Mouse (Mus musculus) midbrain, embryonic 15.5 days (tissue): ENCODE measurements around the gene Spata6. TPM values are rescaled to one million over a fixed set of nuclear protein-coding genes. Genes with fewer than 3 reads are reported as not detected.

ENCODE experiments used
- ATAC-seq: fragments of 200-750 bp; cut with Nextera tagmentation; replicated peaks from 2 replicates; pipeline ENCODE4 v1.8.0; 2017; ENCODE audit warnings: moderate TSS enrichment
- H3K27ac ChIP-seq: fragments of 300-500 bp; sonication (generic); 2 replicates; pipeline ENCODE4 v1.5.1; 2015; ENCODE audit warnings: mild to moderate bottlenecking, inconsistent platforms
- H3K27me3 ChIP-seq: fragments of 300-500 bp; sonication (generic); replicated peaks from 2 replicates; pipeline ENCODE4 v1.6.1; 2015; ENCODE audit warnings: inconsistent platforms
- H3K36me3 ChIP-seq: fragments of 300-500 bp; sonication (generic); replicated peaks from 2 replicates; pipeline ENCODE4 v1.6.1; 2015; ENCODE audit warnings: inconsistent platforms
- H3K4me1 ChIP-seq: fragments of 300-500 bp; sonication (generic); 2 replicates; pipeline ENCODE4 v1.6.1; 2015; ENCODE audit warnings: inconsistent platforms
- H3K4me2 ChIP-seq: fragments of 300-500 bp; sonication (generic); 2 replicates; pipeline ENCODE4 v1.6.1; 2015; ENCODE audit warnings: inconsistent platforms, mild to moderate bottlenecking, moderate library complexity
- H3K4me3 ChIP-seq: fragments of 300-500 bp; sonication (generic); 2 replicates; pipeline ENCODE4 v1.5.1; 2015; ENCODE audit warnings: mild to moderate bottlenecking, inconsistent platforms
- H3K9ac ChIP-seq: fragments of 300-500 bp; sonication (generic); 2 replicates; pipeline ENCODE4 v1.6.1; 2015; ENCODE audit warnings: mild to moderate bottlenecking, inconsistent platforms
- H3K9me3 ChIP-seq: fragments of 300-500 bp; sonication (generic); 2 replicates; pipeline ENCODE4 v1.6.1; 2016; ENCODE audit warnings: inconsistent platforms
- WGBS: fragments of 180-500 bp; shearing (Covaris S2); methylation state at CpG from one replicate; pipeline ENCODE4 v1.1.7; 2015; ENCODE audit warnings: mixed read lengths; 5-methylcytosine and 5-hydroxymethylcytosine counted together
- polyA plus RNA-seq: library from polyadenylated mRNA; unstranded; fragments of >200 nt; fragmentation: Nextera tagmentation; extraction: Ambion mirVana; gene quantifications from 2 replicates; pipeline ENCODE4 v1.2.1, GENCODE M21; 2015

Spata6 gene
- polyA plus RNA-seq, result 13.2 and 13.8 TPM in 2 replicates

DNA sequence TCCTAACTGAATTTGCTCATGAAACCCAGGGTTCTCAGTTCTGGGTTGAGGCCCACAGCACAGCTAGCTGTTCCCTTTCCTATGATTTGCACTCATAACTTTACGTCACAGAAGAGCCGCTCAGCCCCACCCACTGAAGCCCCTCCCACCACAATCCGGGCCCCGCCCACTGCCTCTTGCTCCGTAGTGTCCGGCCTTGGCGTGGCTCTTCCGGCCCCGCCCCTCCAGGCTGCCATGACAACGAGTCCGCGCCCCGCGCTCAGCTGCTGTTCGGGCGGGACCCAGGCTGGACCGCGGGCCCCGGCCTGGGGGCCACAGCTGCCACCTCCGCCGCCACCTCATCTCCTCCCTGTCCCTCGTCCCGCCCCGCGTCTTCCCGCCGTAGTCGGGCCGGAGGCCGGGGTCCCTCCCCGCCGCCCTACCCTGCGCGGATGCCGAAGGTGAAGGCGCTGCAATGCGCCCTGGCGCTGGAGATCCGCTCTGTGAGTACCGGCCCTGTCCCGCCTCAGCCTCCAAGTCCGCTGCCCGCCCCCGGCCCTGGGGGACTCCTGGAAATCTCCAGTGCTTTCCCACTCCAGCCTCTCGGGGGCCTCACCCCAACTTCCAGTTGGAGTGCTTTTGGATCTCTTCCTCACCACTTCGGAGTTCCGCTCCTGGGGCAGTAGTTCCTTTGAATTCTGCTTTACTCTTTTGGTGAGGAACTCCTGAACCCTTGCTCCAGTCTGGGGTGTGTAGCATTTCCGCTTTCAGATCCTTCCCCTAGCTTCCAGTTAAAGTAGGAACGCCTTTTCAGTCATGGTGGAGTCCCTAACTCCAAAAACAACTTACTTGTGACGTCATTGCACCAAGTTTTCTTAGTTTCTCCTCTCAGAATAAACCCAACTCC, at the start of gene Spata6:
Spata6 (plus strand) TSS at position 209 of the 886 bp plus-strand sequence.
- no peaks in the 10 kb centered on the region for H3K27me3 ChIP-seq
- H3K4me3 ChIP-seq, result peak within 1 kb of the TSS; percentile 73
- ATAC-seq, result peak; percentile 95
- WGBS, result under 1% methylated on average over 49 of the region's 50 CpGs
- no peaks in the 10 kb centered on the region for H3K36me3 ChIP-seq
- peak within 1 kb of the TSS; percentile 60 for H3K9ac ChIP-seq
- peak within 1 kb of the TSS; percentile 77 for H3K4me2 ChIP-seq
- peak within 1 kb of the TSS; percentile 55 for H3K27ac ChIP-seq
- H3K9me3 ChIP-seq, result no peaks in the 10 kb centered on the region
- 0 out of 2 replicates have a peak, but pooled peaks cover 6% of the 10 kb centered on the region for H3K4me1 ChIP-seq

DNA sequence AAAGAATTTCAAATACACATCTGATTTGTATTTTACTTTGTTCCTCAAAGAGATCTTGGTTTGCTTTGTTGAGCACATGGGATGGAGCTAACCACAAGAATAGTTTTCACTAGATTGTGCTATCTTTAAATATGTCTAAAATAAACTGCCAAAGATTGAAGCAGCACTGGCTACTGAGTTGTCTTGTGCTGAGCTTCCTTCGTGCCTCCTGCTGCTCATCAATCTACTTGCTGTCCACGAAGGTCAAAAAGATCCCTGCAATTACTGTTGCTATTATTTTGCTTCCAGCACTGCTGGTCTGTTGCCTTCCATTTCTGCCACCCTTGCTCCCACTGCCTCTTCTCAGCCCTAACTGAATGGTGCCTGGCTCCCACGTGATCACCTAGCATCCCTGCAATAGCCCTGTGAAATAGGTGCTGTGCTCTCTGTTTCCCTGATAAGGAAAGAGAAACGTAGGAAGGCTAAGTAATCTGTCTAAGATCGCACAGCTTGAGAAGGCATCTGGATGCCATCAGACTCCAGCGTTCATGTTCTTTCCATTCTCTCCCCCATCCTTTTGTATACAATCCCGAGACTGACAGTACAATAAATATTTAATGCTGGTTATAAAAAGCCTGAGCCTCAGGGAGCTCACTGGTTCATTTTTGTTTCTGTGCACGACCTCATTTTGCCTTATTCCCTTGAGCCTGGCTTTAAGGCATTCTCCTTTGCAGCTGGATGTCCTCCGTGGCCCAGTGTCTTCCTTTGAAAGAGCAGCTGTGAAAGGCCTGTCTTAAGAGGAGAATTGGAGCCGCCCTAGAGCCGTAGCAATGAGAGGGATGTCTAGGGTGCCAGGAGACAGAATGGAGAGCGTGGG, 49.0 kb upstream of the Spata6 start:
- Histone ChIP-seq H3K27ac (peak overlapping the region; percentile 62), H3K36me3 (no peaks in the 10 kb centered on the region), H3K9me3 (no peaks in the 10 kb centered on the region), H3K4me3 (no peak overlapping the region), H3K4me1 (peaks cover 20% of the 10 kb centered on the region), H3K9ac (0 out of 2 replicates have a peak overlapping the region, but pooled peaks have one; percentile 0), H3K4me2 (peak overlapping the region; percentile 8; the same call in 1 of the 2 replicates), H3K27me3 (no peaks in the 10 kb centered on the region)
- peak; percentile 87 for ATAC-seq
- 20% methylated on average over 12 of the region's 12 CpGs for WGBS

- 69% methylated on average over 4 of the region's 4 CpGs for WGBS
- Histone ChIP-seq H3K27ac (peak overlapping the region; percentile 62), H3K36me3 (no peaks in the 10 kb centered on the region), H3K9me3 (no peaks in the 10 kb centered on the region), H3K4me1 (peaks cover 20% of the 10 kb centered on the region), H3K9ac (no peak overlapping the region), H3K4me2 (peak overlapping the region; percentile 8; the same call in 1 of the 2 replicates), H3K4me3 (no peak overlapping the region), H3K27me3 (no peaks in the 10 kb centered on the region)
- no peak for ATAC-seq
These were observed 48.3 kb upstream of the Spata6 start for GRCm38 (mm10) chr4:111671440-111671839.

- H3K27ac ChIP-seq, result no peak overlapping the region
- no peaks in the 10 kb centered on the region for H3K9me3 ChIP-seq
- no peaks in the 10 kb centered on the region for H3K36me3 ChIP-seq
- H3K4me3 ChIP-seq, result no peak overlapping the region
- H3K27me3 ChIP-seq, result no peaks in the 10 kb centered on the region
- no peak for ATAC-seq
- no peak overlapping the region for H3K9ac ChIP-seq
- H3K4me2 ChIP-seq, result no peak overlapping the region
- H3K4me1 ChIP-seq, result peaks cover 20% of the 10 kb centered on the region
These were observed 45.9 kb upstream of the Spata6 start for GRCm38 (mm10) chr4:111673904-111674303.

GRCm38 (mm10) chr4:111681926-111682325, 37.9 kb upstream of the Spata6 start:
- 64% methylated on average over 5 of the region's 5 CpGs for WGBS
- no peak overlapping the region for H3K4me2 ChIP-seq
- no peak overlapping the region for H3K9ac ChIP-seq
- H3K36me3 ChIP-seq, result no peaks in the 10 kb centered on the region
- H3K9me3 ChIP-seq, result no peaks in the 10 kb centered on the region
- no peaks in the 10 kb centered on the region for H3K4me1 ChIP-seq
- H3K27ac ChIP-seq, result no peak overlapping the region
- no peaks in the 10 kb centered on the region for H3K27me3 ChIP-seq
- H3K4me3 ChIP-seq, result no peak overlapping the region
- no peak for ATAC-seq

DNA sequence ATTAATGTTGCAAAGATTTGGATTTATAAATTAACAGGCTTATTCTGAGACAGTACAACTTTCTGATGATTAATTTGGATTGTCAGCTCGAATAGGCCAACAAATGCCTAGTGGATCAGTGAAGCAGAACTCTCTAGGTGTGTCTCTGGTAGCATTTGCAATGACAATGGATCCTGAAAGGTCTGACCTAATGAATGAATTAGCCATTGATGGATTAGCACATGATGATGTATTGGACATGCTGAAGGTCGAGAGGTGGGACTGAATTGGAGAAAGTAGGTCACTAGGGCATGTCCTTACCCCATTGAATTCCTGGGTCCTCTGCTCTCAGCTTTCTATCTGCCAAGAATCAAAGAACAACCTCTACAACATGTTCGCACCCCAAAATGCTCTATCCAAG, 37.0 kb upstream of the Spata6 start:
- no peak overlapping the region for H3K4me2 ChIP-seq
- H3K27ac ChIP-seq, result no peak overlapping the region
- no peak overlapping the region for H3K4me3 ChIP-seq
- H3K9me3 ChIP-seq, result no peaks in the 10 kb centered on the region
- H3K27me3 ChIP-seq, result no peaks in the 10 kb centered on the region
- 81% methylated on average over 3 of the region's 3 CpGs for WGBS
- no peak overlapping the region for H3K9ac ChIP-seq
- H3K4me1 ChIP-seq, result peaks cover 4% of the 10 kb centered on the region
- no peaks in the 10 kb centered on the region for H3K36me3 ChIP-seq
- ATAC-seq, result no peak

DNA sequence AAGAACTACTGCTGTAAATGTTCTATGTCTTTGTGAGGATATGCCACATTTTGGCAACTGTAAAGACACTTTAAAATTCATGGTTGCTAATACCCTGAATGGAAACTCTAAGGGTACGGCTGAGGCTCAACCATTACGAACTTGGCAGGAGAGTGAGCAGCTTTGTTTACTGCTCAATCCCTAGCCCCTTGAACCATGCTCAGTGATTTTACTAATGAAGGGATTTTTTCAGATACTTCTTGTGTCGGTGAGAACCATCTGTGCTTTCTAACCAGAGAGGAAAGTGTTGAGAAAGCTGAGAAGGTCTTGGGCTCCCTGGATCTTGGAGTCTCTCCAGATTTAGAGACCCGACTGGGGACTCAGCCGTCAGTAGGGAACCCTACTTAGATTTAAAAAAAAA, 35.9 kb upstream of the Spata6 start:
- H3K9me3 ChIP-seq, result no peaks in the 10 kb centered on the region
- WGBS, result 63% methylated on average over 5 of the region's 5 CpGs
- no peak overlapping the region for H3K4me3 ChIP-seq
- no peak overlapping the region for H3K27ac ChIP-seq
- peaks cover 4% of the 10 kb centered on the region for H3K4me1 ChIP-seq
- H3K9ac ChIP-seq, result no peak overlapping the region
- H3K27me3 ChIP-seq, result no peaks in the 10 kb centered on the region
- no peaks in the 10 kb centered on the region for H3K36me3 ChIP-seq
- H3K4me2 ChIP-seq, result no peak overlapping the region
- ATAC-seq, result no peak

- no peak overlapping the region for H3K4me2 ChIP-seq
- H3K4me3 ChIP-seq, result no peak overlapping the region
- no peaks in the 10 kb centered on the region for H3K36me3 ChIP-seq
- no peaks in the 10 kb centered on the region for H3K9me3 ChIP-seq
- ATAC-seq, result 0 out of 2 replicates have a peak, but pooled peaks have one; percentile 31
- H3K9ac ChIP-seq, result no peak overlapping the region
- H3K27me3 ChIP-seq, result no peaks in the 10 kb centered on the region
- no peak overlapping the region for H3K27ac ChIP-seq
- peaks cover 4% of the 10 kb centered on the region for H3K4me1 ChIP-seq
- 68% methylated on average over 2 of the region's 2 CpGs for WGBS
These were observed 33.8 kb upstream of the Spata6 start for GRCm38 (mm10) chr4:111685951-111686350.

DNA sequence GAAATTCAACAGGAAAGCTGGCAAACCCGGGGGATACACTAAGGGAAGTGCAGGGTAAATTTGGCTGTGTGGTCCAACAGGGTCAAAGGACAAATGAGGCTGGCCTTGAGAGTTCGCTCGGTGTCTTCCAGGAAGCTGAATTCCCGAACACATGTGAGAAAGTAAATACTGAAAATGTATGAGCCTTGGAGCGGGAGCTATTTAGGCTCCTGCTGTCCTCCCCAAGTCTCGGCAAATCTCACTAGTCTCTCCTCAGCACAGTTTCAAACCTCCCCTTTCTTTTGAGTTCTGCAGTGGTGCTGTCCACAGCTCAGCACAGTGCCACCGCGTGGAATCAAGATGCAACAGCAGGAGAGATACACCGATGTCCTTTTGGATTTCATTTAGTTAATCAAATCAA, 32.8 kb upstream of the Spata6 start:
- 5% methylated on average over 9 of the region's 9 CpGs for WGBS
- Histone ChIP-seq H3K4me2 (peak overlapping the region; percentile 36), H3K4me3 (no peak overlapping the region), H3K36me3 (no peaks in the 10 kb centered on the region), H3K27me3 (no peaks in the 10 kb centered on the region), H3K27ac (no peak overlapping the region), H3K9me3 (no peaks in the 10 kb centered on the region), H3K9ac (no peak overlapping the region), H3K4me1 (peaks cover 4% of the 10 kb centered on the region)
- peak; percentile 78 for ATAC-seq

- WGBS, result 15% methylated on average over 6 of the region's 6 CpGs
- Histone ChIP-seq H3K4me1 (peaks cover 4% of the 10 kb centered on the region), H3K27me3 (no peaks in the 10 kb centered on the region), H3K27ac (no peak overlapping the region), H3K4me2 (peak overlapping the region; percentile 36), H3K4me3 (no peak overlapping the region), H3K36me3 (no peaks in the 10 kb centered on the region), H3K9ac (no peak overlapping the region), H3K9me3 (no peaks in the 10 kb centered on the region)
- ATAC-seq, result peak; percentile 55
These were observed 32.2 kb upstream of the Spata6 start for GRCm38 (mm10) chr4:111687613-111688012.

GRCm38 (mm10) chr4:111691057-111691543, 28.7 kb upstream of the Spata6 start:
- Histone ChIP-seq H3K9ac (no peak overlapping the region), H3K36me3 (no peaks in the 10 kb centered on the region), H3K27me3 (no peaks in the 10 kb centered on the region), H3K4me1 (peaks cover 4% of the 10 kb centered on the region), H3K4me2 (no peak overlapping the region), H3K4me3 (no peak overlapping the region), H3K9me3 (no peaks in the 10 kb centered on the region), H3K27ac (0 out of 2 replicates have a peak overlapping the region, but pooled peaks have one; percentile 9)
- WGBS, result 34% methylated on average over 5 of the region's 5 CpGs
- ATAC-seq, result peak; percentile 77

- H3K4me3 ChIP-seq, result no peak overlapping the region
- no peaks in the 10 kb centered on the region for H3K27me3 ChIP-seq
- 80% methylated on average over 1 of the region's 1 CpGs for WGBS
- no peaks in the 10 kb centered on the region for H3K4me1 ChIP-seq
- no peak overlapping the region for H3K9ac ChIP-seq
- H3K36me3 ChIP-seq, result no peaks in the 10 kb centered on the region
- no peak overlapping the region for H3K27ac ChIP-seq
- H3K4me2 ChIP-seq, result no peak overlapping the region
- ATAC-seq, result no peak
- no peaks in the 10 kb centered on the region for H3K9me3 ChIP-seq
These were observed 18.4 kb upstream of the Spata6 start for GRCm38 (mm10) chr4:111701381-111701780.
